ENCODE assay signal across 9 mouse cellular contexts in the genomic region with DNA sequence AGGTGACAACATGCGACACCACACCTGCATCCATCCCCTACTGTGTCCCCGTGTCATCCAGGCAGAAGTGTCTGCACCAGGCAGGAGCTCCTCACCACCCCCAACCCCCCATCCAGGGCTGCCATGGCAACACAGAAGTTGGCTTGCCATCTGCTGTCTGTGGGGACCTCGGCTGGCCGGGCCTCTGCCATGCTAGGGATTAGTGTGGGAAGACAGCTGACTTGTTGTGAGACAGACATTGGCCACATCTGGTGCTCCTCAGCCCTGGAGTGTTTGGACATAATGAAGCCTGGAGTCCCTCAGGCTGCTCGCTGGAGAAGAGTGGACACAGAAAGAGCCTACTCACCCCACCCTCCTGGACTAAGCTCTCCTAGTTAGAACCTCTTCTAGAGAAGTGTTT. TPM values are rescaled to one million over a fixed set of nuclear protein-coding genes. Genes with fewer than 3 reads are reported as not detected.
A peak's percentile ranks its signal among the peaks of the same experiment; 100 is the strongest.
DNase-seq lines count a peak whose midpoint lies in the region; ATAC-seq and TF ChIP-seq lines count a peak whose summit lies in the region.
"Had no signal": no experiment of that assay in that cellular context is flagged by ENCODE, and none has a peak within 500 bp of the region (broad histone marks: within the 10 kb centered on the region; RNA-seq: fewer than 3 reads in every experiment).

No protein-coding gene starts in this region.

- H3K4me1 ChIP-seq in kidney, postnatal 0 days (replicated peaks; ENCODE audit: insufficient read depth, low read length), result peaks cover 15% of the 10 kb centered on the region; the same call in 1 of the 2 replicates
- H3K4me1 ChIP-seq in kidney, adult 2 months (ENCODE audit: control insufficient read depth, insufficient read depth, low read length), result peaks cover 7% of the 10 kb centered on the region
- H3K4me1 ChIP-seq in embryonic facial prominence, embryonic 15.5 days, result peaks cover 32% of the 10 kb centered on the region
- peaks cover 41% of the 10 kb centered on the region for H3K4me1 ChIP-seq in hindbrain, embryonic 15.5 days (replicated peaks)
- H3K4me1 ChIP-seq in midbrain, embryonic 13.5 days (replicated peaks), result peaks cover 52% of the 10 kb centered on the region

- no peak overlapping the region for H3K27ac ChIP-seq in kidney, postnatal 0 days
- no peak overlapping the region for H3K27ac ChIP-seq in kidney, adult 2 months (ENCODE audit: insufficient read depth, low read depth, low read length)
- H3K27ac ChIP-seq in embryonic facial prominence, embryonic 15.5 days (replicated peaks), result no peak overlapping the region
- H3K27ac ChIP-seq in hindbrain, embryonic 15.5 days (replicated peaks), result peak overlapping the region; percentile 23; the same call in 1 of the 2 replicates
- peak overlapping the region; percentile 84 for H3K27ac ChIP-seq in midbrain, embryonic 13.5 days
- H3K27ac ChIP-seq: embryonic facial prominence, embryonic 13.5 days had no signal

- peak overlapping the region; percentile 32; the same call in 1 of the 2 replicates for H3K9ac ChIP-seq in kidney, postnatal 0 days (ENCODE audit: low read depth, low read length)
- H3K9ac ChIP-seq in embryonic facial prominence, embryonic 15.5 days, result no peak overlapping the region
- H3K9ac ChIP-seq in hindbrain, embryonic 15.5 days, result no peak overlapping the region; the same call in 1 of the 2 replicates
- H3K9ac ChIP-seq in midbrain, embryonic 13.5 days (replicated peaks), result no peak overlapping the region

- TF ChIP-seq POLR2A in kidney, adult 2 months (IDR thresholded peaks at IDR 0.05; ENCODE audit: low read depth, low read length), result no peak

- no peak overlapping the region for H3K4me3 ChIP-seq in kidney, postnatal 0 days (replicated peaks; ENCODE audit: low read depth, low read length)
- no peak overlapping the region for H3K4me3 ChIP-seq in kidney, adult 2 months (ENCODE audit: insufficient read depth, low read depth, low read length)
- H3K4me3 ChIP-seq in embryonic facial prominence, embryonic 15.5 days (replicated peaks), result no peak overlapping the region
- no peak overlapping the region for H3K4me3 ChIP-seq in hindbrain, embryonic 15.5 days
- H3K4me3 ChIP-seq in midbrain, embryonic 13.5 days (replicated peaks), result no peak overlapping the region
- H3K4me3 ChIP-seq: embryonic facial prominence, embryonic 13.5 days had no signal

- no peak for TF ChIP-seq CTCF in kidney, postnatal 0 days (IDR thresholded peaks at IDR 0.05; ENCODE audit: low read depth)
- TF ChIP-seq CTCF in kidney, adult 2 months (conservative IDR thresholded peaks at IDR 0.05; ENCODE audit: insufficient read depth, insufficient read length, low read depth, low read length), result no peak

- H3K36me3 ChIP-seq in kidney, postnatal 0 days (ENCODE audit: insufficient read depth, low read length), result no peaks in the 10 kb centered on the region
- H3K36me3 ChIP-seq in kidney, adult 2 months (ENCODE audit: control insufficient read depth, insufficient read depth, low read length), result no peaks in the 10 kb centered on the region
- H3K36me3 ChIP-seq in embryonic facial prominence, embryonic 15.5 days, result no peaks in the 10 kb centered on the region
- H3K36me3 ChIP-seq in hindbrain, embryonic 15.5 days, result no peaks in the 10 kb centered on the region
- H3K36me3 ChIP-seq in midbrain, embryonic 13.5 days, result no peaks in the 10 kb centered on the region
- H3K36me3 ChIP-seq: embryonic facial prominence, embryonic 13.5 days had no signal

- no peak overlapping the region for H3K4me2 ChIP-seq in kidney, postnatal 0 days (ENCODE audit: low read length)
- H3K4me2 ChIP-seq in embryonic facial prominence, embryonic 15.5 days (replicated peaks), result no peak overlapping the region
- no peak overlapping the region for H3K4me2 ChIP-seq in hindbrain, embryonic 15.5 days
- 0 out of 2 replicates have a peak overlapping the region, but pooled peaks have one; percentile 30 for H3K4me2 ChIP-seq in midbrain, embryonic 13.5 days (replicated peaks)

- no peaks in the 10 kb centered on the region for H3K27me3 ChIP-seq in kidney, postnatal 0 days (ENCODE audit: insufficient read depth, low read length)
- H3K27me3 ChIP-seq in kidney, adult 2 months (replicated peaks; ENCODE audit: control insufficient read depth, insufficient read depth, low read length), result no peaks in the 10 kb centered on the region
- H3K27me3 ChIP-seq in embryonic facial prominence, embryonic 15.5 days, result no peaks in the 10 kb centered on the region
- no peaks in the 10 kb centered on the region for H3K27me3 ChIP-seq in hindbrain, embryonic 15.5 days
- no peaks in the 10 kb centered on the region for H3K27me3 ChIP-seq in midbrain, embryonic 13.5 days
- H3K27me3 ChIP-seq: embryonic facial prominence, embryonic 13.5 days had no signal

- no peaks in the 10 kb centered on the region for H3K9me3 ChIP-seq in kidney, postnatal 0 days (replicated peaks; ENCODE audit: low read length)
- H3K9me3 ChIP-seq in embryonic facial prominence, embryonic 15.5 days (replicated peaks), result no peaks in the 10 kb centered on the region
- H3K9me3 ChIP-seq in hindbrain, embryonic 15.5 days, result no peaks in the 10 kb centered on the region
- H3K9me3 ChIP-seq in midbrain, embryonic 13.5 days, result no peaks in the 10 kb centered on the region
- H3K9me3 ChIP-seq: embryonic facial prominence, embryonic 13.5 days had no signal

- ATAC-seq in kidney, postnatal 0 days (replicated peaks; ENCODE audit: low FRiP score, low read depth), result no peak
- peak; percentile 55; the same call in 1 of the 2 replicates for ATAC-seq in embryonic facial prominence, embryonic 15.5 days (ENCODE audit: insufficient number of reproducible peaks, low FRiP score, low TSS enrichment, low read depth)
- peak; percentile 71 for ATAC-seq in hindbrain, embryonic 15.5 days (ENCODE audit: low FRiP score, low read depth)
- peak; percentile 86 for ATAC-seq in midbrain, embryonic 13.5 days
- no peak for ATAC-seq in megakaryocyte progenitor cell, adult 5-6 weeks (replicated peaks; ENCODE audit: poor library complexity)
- no peak for ATAC-seq in monocyte, adult 5-6 weeks (replicated peaks; ENCODE audit: insufficient number of reproducible peaks, low FRiP score, low TSS enrichment, poor library complexity, severe bottlenecking)

- 40% methylated on average over 5 of the region's 5 CpGs for WGBS in kidney, postnatal 0 days
- 74% methylated on average over 5 of the region's 5 CpGs for WGBS in kidney, adult 2 months
- WGBS in embryonic facial prominence, embryonic 15.5 days, result 22% methylated on average over 5 of the region's 5 CpGs
- WGBS in hindbrain, embryonic 15.5 days, result 8% methylated on average over 5 of the region's 5 CpGs
- WGBS in midbrain, embryonic 13.5 days, result 6% methylated on average over 5 of the region's 5 CpGs

- DNase-seq in kidney, postnatal 0 days (ENCODE audit: low spot score), result peak; percentile 46
- DNase-seq in kidney, adult 2 months, result no peak
- no peak for DNase-seq in thymus, postnatal 14 days

RNA-seq across cellular contexts. Expression of gene Camk2n1, which starts 40.8 kb away (rescaled TPM):
- 13.8 and 14.5 TPM in 2 replicates for polyA plus RNA-seq in kidney, postnatal 0 days (2015; fragmentation: Nextera tagmentation; extraction: Ambion mirVana)
- polyA plus RNA-seq in kidney, adult 2 months (2012; rRNA removed), result 39.6 and 40.1 TPM in 2 replicates
- polyA plus RNA-seq in embryonic facial prominence, embryonic 15.5 days (2015; fragmentation: Nextera tagmentation; extraction: Ambion mirVana), result 3.1 and 3.4 TPM in 2 replicates
- polyA plus RNA-seq in hindbrain, embryonic 15.5 days (2015; fragmentation: Nextera tagmentation; extraction: Ambion mirVana), result 16.9 and 17.0 TPM in 2 replicates
- polyA plus RNA-seq in midbrain, embryonic 13.5 days (2015; fragmentation: Nextera tagmentation; extraction: Ambion mirVana), result 13.0 and 13.4 TPM in 2 replicates
- 0.02 TPM in 1 of 2 replicates, not detected in the other for total RNA-seq in megakaryocyte progenitor cell, adult 5-6 weeks (2015)
- 0.03 TPM in 1 of 2 replicates, not detected in the other for total RNA-seq in megakaryocyte progenitor cell, adult 5-6 weeks (2017)
- 10.8 to 19.2 TPM (median 11.3 TPM) in 3 replicates for total RNA-seq in monocyte, adult 5-6 weeks (2017)

Comparison
In these comparisons a context has a peak if more than half of its experiments do, and no peak if none do; other contexts are left out.
1. ATAC-seq: peak in embryonic facial prominence, embryonic 15.5 days (single experiment), hindbrain, embryonic 15.5 days (single experiment) and midbrain, embryonic 13.5 days (single experiment); none in kidney, postnatal 0 days (single experiment), megakaryocyte progenitor cell, adult 5-6 weeks (single experiment) and monocyte, adult 5-6 weeks (single experiment).
2. H3K27ac ChIP-seq: peak in hindbrain, embryonic 15.5 days (single experiment) and midbrain, embryonic 13.5 days (single experiment); none in kidney, postnatal 0 days (single experiment), kidney, adult 2 months (single experiment) and embryonic facial prominence, embryonic 15.5 days (single experiment).